Mouse (Mus musculus): Measurements from ENCODE around the gene 1700037H04Rik.
A peak's percentile ranks its signal among the peaks of the same experiment; 100 is the strongest.
"Not testable (repeated sequence)": the region's sequence is repeated elsewhere in the genome, so short reads cannot be mapped to it uniquely, and the experiment has no call there.

Gene 1700037H04Rik

GRCm38 (mm10) chr2:131128211-131128610 lies 31.7 kb downstream of the 1700037H04Rik start:
- DNase-seq (ENCODE audit: low read depth, low spot score), result no peak

- DNase-seq (ENCODE audit: low read depth, low spot score), result peak; percentile 67
Observed at GRCm38 (mm10) chr2:131127161-131127730, 32.6 kb downstream of the 1700037H04Rik start, which contains the start of gene Hspa12b. Hspa12b (plus strand) TSS chr2:131127280.

GRCm38 (mm10) chr2:131125964-131126815 lies 33.7 kb downstream of the 1700037H04Rik start:
- no peak for DNase-seq (ENCODE audit: low read depth, low spot score)

GRCm38 (mm10) chr2:131125157-131125963 lies 34.5 kb downstream of the 1700037H04Rik start:
- no peak for DNase-seq (ENCODE audit: low read depth, low spot score)

GRCm38 (mm10) chr2:131124166-131124565 lies 35.7 kb downstream of the 1700037H04Rik start:
- DNase-seq (ENCODE audit: low read depth, low spot score), result no peak

GRCm38 (mm10) chr2:131118968-131119574 lies 40.8 kb downstream of the 1700037H04Rik start:
- DNase-seq (ENCODE audit: low read depth, low spot score), result no peak

- no peak for DNase-seq (ENCODE audit: low read depth, low spot score)
Observed at GRCm38 (mm10) chr2:131105989-131106388, 53.9 kb downstream of the 1700037H04Rik start.

- not testable (repeated sequence) for DNase-seq (ENCODE audit: low read depth, low spot score)
Observed at GRCm38 (mm10) chr2:131105061-131105460, 54.8 kb downstream of the 1700037H04Rik start.

- DNase-seq (ENCODE audit: low read depth, low spot score), result no peak
Observed at GRCm38 (mm10) chr2:131104021-131104420, 55.9 kb downstream of the 1700037H04Rik start.

- no peak for DNase-seq (ENCODE audit: low read depth, low spot score)
Observed at GRCm38 (mm10) chr2:131101530-131101929, 58.4 kb downstream of the 1700037H04Rik start.

GRCm38 (mm10) chr2:131097087-131097486 lies 62.8 kb downstream of the 1700037H04Rik start:
- DNase-seq (ENCODE audit: low read depth, low spot score), result no peak
